Mouse (Mus musculus) common myeloid progenitor, adult 5-6 weeks (primary cell): ENCODE results near the gene 6330409D20Rik. TPM values are rescaled to one million over a fixed set of nuclear protein-coding genes. Genes with fewer than 3 reads are reported as not detected.
A peak's percentile ranks its signal among the peaks of the same experiment; 100 is the strongest.

Source experiments
- ATAC-seq: replicated peaks from 2 replicates; pipeline ENCODE4 v1.8.0; 2016; ENCODE audit warnings: low read depth, mild to moderate bottlenecking, moderate TSS enrichment, inconsistent platforms; ENCODE audit not compliant: poor library complexity, severe bottlenecking
- total RNA-seq: library from RNA; stranded (forward); fragments of 200-1000, 187-1606 nt; gene quantifications from 2 replicates; pipeline ENCODE4 v1.2.3, GENCODE M21; 2017

Gene 6330409D20Rik
- total RNA-seq = not detected in 2 replicates

- ATAC-seq = no peak
Measured at GRCm38 (mm10) chr2:32740916-32741272, at the start of gene 6330409D20Rik. TSS of gene 6330409D20Rik (minus strand) at chr2:32741016.

GRCm38 (mm10) chr2:32788581-32788980, 47.8 kb upstream of the 6330409D20Rik start:
- ATAC-seq = no peak

GRCm38 (mm10) chr2:32787176-32787575, 46.4 kb upstream of the 6330409D20Rik start:
- peak; percentile 43; the same call in 1 of the 2 replicates for ATAC-seq

- no peak for ATAC-seq
Measured at GRCm38 (mm10) chr2:32784048-32784681, 43.3 kb upstream of the 6330409D20Rik start, which contains the start of gene Cfap157. TSS of gene Cfap157 (minus strand) at chr2:32784428.

GRCm38 (mm10) chr2:32781710-32782109, 40.9 kb upstream of the 6330409D20Rik start:
- no peak for ATAC-seq

GRCm38 (mm10) chr2:32779714-32780113, 38.9 kb upstream of the 6330409D20Rik start:
- no peak for ATAC-seq

- peak; percentile 43 for ATAC-seq
Measured at GRCm38 (mm10) chr2:32779131-32779530, 38.3 kb upstream of the 6330409D20Rik start.

- no peak for ATAC-seq
Measured at GRCm38 (mm10) chr2:32778081-32778480, 37.3 kb upstream of the 6330409D20Rik start.

GRCm38 (mm10) chr2:32776192-32776591, 35.4 kb upstream of the 6330409D20Rik start:
- no peak; the same call in 1 of the 2 replicates for ATAC-seq

- ATAC-seq = peak; percentile 94
Measured at GRCm38 (mm10) chr2:32775359-32776074, 34.7 kb upstream of the 6330409D20Rik start, which contains the start of the genes Ttc16 and Ptrh1. TSS of gene Ttc16 (minus strand) at chr2:32775633. TSS of gene Ptrh1 (plus strand) at chr2:32775786.

- no peak for ATAC-seq
Measured at GRCm38 (mm10) chr2:32772626-32773279, 31.9 kb upstream of the 6330409D20Rik start.

- ATAC-seq = no peak
Measured at GRCm38 (mm10) chr2:32771886-32772285, 31.1 kb upstream of the 6330409D20Rik start.

- no peak for ATAC-seq
Measured at GRCm38 (mm10) chr2:32769327-32770085, 28.7 kb upstream of the 6330409D20Rik start.

GRCm38 (mm10) chr2:32768661-32769285, 28.0 kb upstream of the 6330409D20Rik start:
- no peak; the same call in 1 of the 2 replicates for ATAC-seq

GRCm38 (mm10) chr2:32767241-32767640, 26.4 kb upstream of the 6330409D20Rik start:
- ATAC-seq = no peak

- ATAC-seq = no peak
Measured at GRCm38 (mm10) chr2:32763353-32763752, 22.5 kb upstream of the 6330409D20Rik start.

- no peak for ATAC-seq
Measured at GRCm38 (mm10) chr2:32761859-32762258, 21.0 kb upstream of the 6330409D20Rik start.

- ATAC-seq = no peak
Measured at GRCm38 (mm10) chr2:32761361-32761760, 20.5 kb upstream of the 6330409D20Rik start.

GRCm38 (mm10) chr2:32759001-32759400, 18.2 kb upstream of the 6330409D20Rik start:
- no peak for ATAC-seq

GRCm38 (mm10) chr2:32758503-32758902, 17.7 kb upstream of the 6330409D20Rik start:
- no peak for ATAC-seq
